8 mouse cellular contexts compared by ENCODE assay signal in genomic region chr11:69681314-69682208, GRCm38 (mm10). TPM values are rescaled to one million over a fixed set of nuclear protein-coding genes. Genes with fewer than 3 reads are reported as not detected.
DNase-seq lines count a peak whose midpoint lies in the region; ATAC-seq and TF ChIP-seq lines count a peak whose summit lies in the region.

Gene Senp3 (minus strand): TSS chr11:69682084.

- peak; percentile 93 for DNase-seq in ES-E14 (ENCODE audit: low read depth, low spot score)
- DNase-seq in cerebellum, adult 11-12 months = peak; percentile 98
- peak; percentile 95 for DNase-seq in heart, postnatal 36 days
- peak; percentile 97 to 98 for DNase-seq in layer of hippocampus, adult 2 months (ENCODE audit: low spot score in 2 of 2)
- peak; percentile 99 for DNase-seq in lung, embryonic 14.5 days
- DNase-seq in thymus, adult 2 months = peak; percentile 97

- H3K9me3 ChIP-seq in ES-E14 (ENCODE audit: control insufficient read depth, insufficient read depth, low read depth, low read length) = no peaks in the 10 kb centered on the region
- H3K9me3 ChIP-seq in forebrain, embryonic 16.5 days (ENCODE audit: control insufficient read depth, low read length) = no peaks in the 10 kb centered on the region
- H3K9me3 ChIP-seq in lung, embryonic 14.5 days (ENCODE audit: low read depth, low read length) = no peaks in the 10 kb centered on the region

- peak; percentile 88 for TF ChIP-seq POLR2A in olfactory bulb, adult 2 months (IDR thresholded peaks at IDR 0.05; ENCODE audit: insufficient read depth, low read depth, low read length)
- peak; percentile 53; the same call in 1 of the 2 replicates for TF ChIP-seq POLR2A in thymus, adult 2 months (IDR thresholded peaks at IDR 0.05; ENCODE audit: control insufficient read depth, extremely low read depth, insufficient read depth, low read length, poor library complexity)

- peak within 1 kb of the TSS; percentile 98 for H3K4me2 ChIP-seq in forebrain, embryonic 16.5 days (ENCODE audit: low read length)
- peak within 1 kb of the TSS; percentile 95 for H3K4me2 ChIP-seq in lung, embryonic 14.5 days

- ATAC-seq in forebrain, embryonic 16.5 days = peak; percentile 98
- ATAC-seq in lung, embryonic 14.5 days (ENCODE audit: insufficient read depth) = peak; percentile 95

- WGBS in forebrain, embryonic 16.5 days = under 1% methylated on average over 75 of the region's 80 CpGs
- WGBS in lung, embryonic 14.5 days = under 1% methylated on average over 75 of the region's 80 CpGs
- under 1% methylated on average over 80 of the region's 80 CpGs for WGBS in olfactory bulb, adult 2 months
- WGBS in thymus, adult 2 months = under 1% methylated on average over 80 of the region's 80 CpGs

- H3K9ac ChIP-seq in ES-E14 (ENCODE audit: insufficient read depth, low read depth, low read length, poor library complexity, severe bottlenecking) = peak within 1 kb of the TSS; percentile 93
- peak within 1 kb of the TSS; percentile 88 for H3K9ac ChIP-seq in forebrain, embryonic 16.5 days (replicated peaks; ENCODE audit: low read depth, low read length)
- H3K9ac ChIP-seq in lung, embryonic 14.5 days = peak within 1 kb of the TSS; percentile 78

- no peak for TF ChIP-seq CTCF in layer of hippocampus, adult 2 months (conservative IDR thresholded peaks at IDR 0.05)
- no peak for TF ChIP-seq CTCF in lung, embryonic 14.5 days (IDR thresholded peaks at IDR 0.05; ENCODE audit: low read depth)
- no peak for TF ChIP-seq CTCF in olfactory bulb, adult 2 months (IDR thresholded peaks at IDR 0.05; ENCODE audit: insufficient read depth, low read depth, low read length)
- TF ChIP-seq CTCF in thymus, adult 2 months (IDR thresholded peaks at IDR 0.05; ENCODE audit: borderline replicate concordance, control insufficient read depth, extremely low read depth, insufficient read depth, low read length, poor library complexity) = 0 out of 2 replicates have a peak, but pooled peaks have one; percentile 22

- H3K27me3 ChIP-seq in forebrain, embryonic 16.5 days (replicated peaks; ENCODE audit: control insufficient read depth, insufficient read depth, low read length) = no peaks in the 10 kb centered on the region
- no peaks in the 10 kb centered on the region for H3K27me3 ChIP-seq in lung, embryonic 14.5 days (ENCODE audit: insufficient read depth, low read length)
- no peaks in the 10 kb centered on the region for H3K27me3 ChIP-seq in thymus, adult 2 months (ENCODE audit: control insufficient read depth, insufficient read depth, low read length)

- intact Hi-C loops in heart, postnatal 36 days (cut with DNase I) = loop anchor here (1.0 to 5.0 kb wide), 6 partner anchors 9 to 196 kb away; partner anchors contain the start of genes Eif4a1, Fgf11, Tmem95 and Tnfsfm13

- in situ Hi-C loops in ES-E14 (cut with MboI; ENCODE audit: low sequenced_read_pairs in 2 of 2, unreplicated experiment in 2 of 2) = no loop called here

- peaks cover 2 to 23% of the 10 kb centered on the region in 2 experiments for H3K4me1 ChIP-seq in ES-E14 (ENCODE audit: control insufficient read depth in 2 of 2, insufficient read depth in 2 of 2, low read length in 2 of 2, poor library complexity in 1 of 2)
- H3K4me1 ChIP-seq in forebrain, embryonic 16.5 days (replicated peaks; ENCODE audit: control insufficient read depth, insufficient read depth, low read length) = peaks cover 45% of the 10 kb centered on the region
- H3K4me1 ChIP-seq in lung, embryonic 14.5 days (ENCODE audit: insufficient read depth) = peaks cover 18% of the 10 kb centered on the region
- peaks cover 27% of the 10 kb centered on the region for H3K4me1 ChIP-seq in olfactory bulb, adult 2 months (ENCODE audit: control insufficient read depth, insufficient read depth, low read length)
- peaks cover 7% of the 10 kb centered on the region for H3K4me1 ChIP-seq in thymus, adult 2 months (replicated peaks; ENCODE audit: control insufficient read depth, insufficient read depth, low read length)

- H3K36me3 ChIP-seq in ES-E14 (ENCODE audit: control insufficient read depth, insufficient read depth, low read length, poor library complexity, severe bottlenecking) = peaks cover 24% of the 10 kb centered on the region
- peaks cover 9% of the 10 kb centered on the region; the same call in 1 of the 2 replicates for H3K36me3 ChIP-seq in forebrain, embryonic 16.5 days (ENCODE audit: control insufficient read depth, insufficient read depth)
- H3K36me3 ChIP-seq in lung, embryonic 14.5 days (ENCODE audit: insufficient read depth) = peaks cover 41% of the 10 kb centered on the region
- H3K36me3 ChIP-seq in thymus, adult 2 months (ENCODE audit: control insufficient read depth, insufficient read depth, low read length) = peaks cover 12% of the 10 kb centered on the region

- peak within 1 kb of the TSS; percentile 85 for H3K27ac ChIP-seq in ES-E14 (ENCODE audit: insufficient read depth, low read depth, low read length, poor library complexity, severe bottlenecking)
- H3K27ac ChIP-seq in forebrain, embryonic 16.5 days (ENCODE audit: low read length) = peak within 1 kb of the TSS; percentile 97
- peak within 1 kb of the TSS; percentile 95 for H3K27ac ChIP-seq in layer of hippocampus, adult 2 months
- H3K27ac ChIP-seq in lung, embryonic 14.5 days (ENCODE audit: low read depth) = peak within 1 kb of the TSS; percentile 96
- peak within 1 kb of the TSS; percentile 52 for H3K27ac ChIP-seq in olfactory bulb, adult 2 months (ENCODE audit: insufficient read depth, low read depth, low read length)
- peak within 1 kb of the TSS; percentile 39 for H3K27ac ChIP-seq in thymus, adult 2 months (ENCODE audit: control insufficient read depth, insufficient read depth, low read length)

- peak within 1 kb of the TSS; percentile 93 to 98 for H3K4me3 ChIP-seq in ES-E14 (ENCODE audit: insufficient read depth in 1 of 2, low read depth in 1 of 2, low read length in 2 of 2, poor library complexity in 1 of 2, severe bottlenecking in 1 of 2)
- peak within 1 kb of the TSS; percentile 88 for H3K4me3 ChIP-seq in forebrain, embryonic 16.5 days (replicated peaks; ENCODE audit: low read length)
- H3K4me3 ChIP-seq in layer of hippocampus, adult 2 months = peak within 1 kb of the TSS; percentile 82
- H3K4me3 ChIP-seq in lung, embryonic 14.5 days (ENCODE audit: low read depth, low read length) = peak within 1 kb of the TSS; percentile 87
- H3K4me3 ChIP-seq in olfactory bulb, adult 2 months (ENCODE audit: insufficient read depth, low read depth, low read length) = peak within 1 kb of the TSS; percentile 73
- H3K4me3 ChIP-seq in thymus, adult 2 months (ENCODE audit: control insufficient read depth, insufficient read depth, low read length) = peak within 1 kb of the TSS; percentile 58

TF ChIP-seq in ES-E14, 5 proteins besides CTCF, POLR2A, EP300 and RAD21:
- TF ChIP-seq ZC3H11A (IDR thresholded peaks at IDR 0.05; ENCODE audit: borderline replicate concordance, low read depth, low read length) (no peak), MAFK (IDR thresholded peaks at IDR 0.05; ENCODE audit: insufficient read depth, low read depth, low read length) (no peak), ZNF384 (IDR thresholded peaks at IDR 0.05; ENCODE audit: low read depth, low read length) (no peak), HCFC1 (IDR thresholded peaks at IDR 0.05; ENCODE audit: borderline replicate concordance, insufficient read depth, low read length) (peak; percentile 73), CHD2 (IDR thresholded peaks at IDR 0.05; ENCODE audit: low read depth, low read length) (no peak)

RNA-seq across cellular contexts. Expression of gene Senp3, which starts in this region (rescaled TPM):
- 265 and 282 TPM in 2 replicates for total RNA-seq in ES-E14 (2012; rRNA removed)
- polyA plus RNA-seq in forebrain, embryonic 16.5 days (2015; fragmentation: Nextera tagmentation; extraction: Ambion mirVana) = 97.0 and 115 TPM in 2 replicates
- 10 to 100 TPM; 30.4 to 31.8 TPM for total RNA-seq in heart, postnatal 36 days (2021)
- 100 to 1,000 TPM; 108 to 132 TPM for total RNA-seq in layer of hippocampus, adult 2 months (2021)
- 78.7 and 95.0 TPM in 2 replicates for polyA plus RNA-seq in lung, embryonic 14.5 days (2014; fragmentation: Nextera tagmentation; extraction: Ambion mirVana)
- polyA plus RNA-seq in olfactory bulb, adult 2 months (2012; ENCODE audit: insufficient read depth, insufficient read length, low replicate concordance, missing spikeins) = not detected in 2 replicates
- 83.3 and 89.1 TPM in 2 replicates for polyA plus RNA-seq in thymus, adult 2 months (2012; rRNA removed)

Comparison
In these comparisons a context has a peak if more than half of its experiments do, and no peak if none do; other contexts are left out.
1. Peak in every context shown above with its lines: DNase-seq, ATAC-seq, H3K4me3 ChIP-seq and H3K27ac ChIP-seq.
2. H3K27ac ChIP-seq: peak in every context shown above with its lines; median percentile 97 in forebrain, embryonic 16.5 days; 96 in lung, embryonic 14.5 days; 95 in layer of hippocampus, adult 2 months; 85 in ES-E14; 52 in olfactory bulb, adult 2 months; 39 in thymus, adult 2 months.